Mouse (Mus musculus) heart, adult 2 months (tissue): ENCODE data around the gene Cycs.

Source experiments
- CTCF ChIP-seq: fragments of 200-600 bp; IDR thresholded peaks from 2 replicates; pipeline ENCODE4 v1.8.1; 2022; ENCODE audit warnings: antibody characterized with exemption, mild to moderate bottlenecking, moderate library complexity
- EP300 ChIP-seq: fragments of 200-500 bp; IDR thresholded peaks from 2 replicates; pipeline ENCODE4 v1.6.1; 2011; ENCODE audit warnings: low read depth, low read length, control low read depth; ENCODE audit not compliant: insufficient read depth
- POLR2A ChIP-seq: fragments of 200-500 bp; IDR thresholded peaks from 2 replicates; pipeline ENCODE4 v1.6.1; 2011; ENCODE audit warnings: mild to moderate bottlenecking, low read depth, low read length, control low read depth; ENCODE audit not compliant: insufficient read depth

DNA sequence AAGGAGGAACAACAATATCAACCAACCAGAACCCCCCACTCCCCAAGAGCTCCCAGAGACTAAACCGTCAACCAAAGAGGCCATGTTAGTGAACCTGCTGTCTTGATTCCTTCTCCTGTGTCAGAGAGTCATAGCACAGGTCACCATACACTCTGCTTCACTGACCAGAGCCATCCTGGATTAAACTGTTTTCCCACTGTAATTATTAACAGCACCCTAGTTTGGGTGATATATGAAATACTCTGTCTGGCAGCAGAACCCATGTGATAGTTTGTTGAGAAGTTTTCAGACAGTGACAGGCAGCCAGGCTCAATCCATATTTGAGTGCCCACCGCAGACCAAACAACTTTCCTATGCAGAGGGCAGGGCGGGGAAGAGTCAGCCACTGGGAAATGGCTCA lies 31.0 kb downstream of the Cycs start:
- TF ChIP-seq CTCF (no peak), EP300 (no peak), POLR2A (no peak)
